Mouse (Mus musculus) liver, adult 2 months (tissue): ENCODE data around the gene Kcnn3. TPM values are rescaled to one million over a fixed set of nuclear protein-coding genes. Genes with fewer than 3 reads are reported as not detected.

Experiments used
- DNase-seq: peaks from one replicate; pipeline ENCODE4 v3.0.0-alpha.2; 2011; ENCODE audit warnings: low read depth, low spot score; ENCODE audit errors: extremely low read depth
- H3K27ac ChIP-seq: fragments of 200-500 bp; replicated peaks from 2 replicates; pipeline ENCODE4 v1.5.1; 2012; ENCODE audit warnings: low read depth, mild to moderate bottlenecking, control low read depth, inconsistent platforms, low read length; ENCODE audit not compliant: insufficient read depth
- H3K27me3 ChIP-seq: fragments of 200-500 bp; 2 replicates; pipeline ENCODE4 v1.6.1; 2012; ENCODE audit warnings: mild to moderate bottlenecking, moderate library complexity, low read length, inconsistent platforms; ENCODE audit not compliant: control insufficient read depth, insufficient read depth
- H3K36me3 ChIP-seq: fragments of 200-500 bp; 2 replicates; pipeline ENCODE4 v1.6.1; 2012; ENCODE audit warnings: low read length, inconsistent platforms; ENCODE audit not compliant: control insufficient read depth, insufficient read depth
- H3K4me1 ChIP-seq: fragments of 200-500 bp; 2 replicates; pipeline ENCODE4 v1.6.1; 2011; ENCODE audit warnings: low read length; ENCODE audit not compliant: control insufficient read depth, insufficient read depth
- H3K4me3 ChIP-seq: fragments of 200-500 bp; 2 replicates; pipeline ENCODE4 v1.5.1; 2011; ENCODE audit warnings: low read depth, mild to moderate bottlenecking, control low read depth, low read length, moderate library complexity; ENCODE audit not compliant: insufficient read depth
- H3K79me2 ChIP-seq: fragments of 200-500 bp; 2 replicates; pipeline ENCODE4 v1.6.1; 2012; ENCODE audit warnings: inconsistent platforms, mild to moderate bottlenecking, low read length, moderate library complexity; ENCODE audit not compliant: control insufficient read depth, insufficient read depth
- H3K9ac ChIP-seq: fragments of 200-500 bp; 2 replicates; pipeline ENCODE4 v1.6.1; 2012; ENCODE audit warnings: low read depth, mild to moderate bottlenecking, control low read depth, inconsistent platforms, low read length
- CTCF ChIP-seq: fragments of 200-500 bp; IDR thresholded peaks from 2 replicates; pipeline ENCODE4 v1.5.1; 2011; ENCODE audit warnings: low read depth, low read length, control low read depth
- POLR2A ChIP-seq: fragments of 200-500 bp; IDR thresholded peaks from 2 replicates; pipeline ENCODE4 v1.6.1; 2011; ENCODE audit warnings: low read length, control low read depth; ENCODE audit not compliant: insufficient read depth; ENCODE audit errors: extremely low read depth
- WGBS: fragments of 180-500 bp; shearing (Covaris S2); methylation state at CpG from one replicate; pipeline ENCODE4 v1.1.7; 2018; 5-methylcytosine and 5-hydroxymethylcytosine counted together
- polyA plus RNA-seq: library from polyadenylated mRNA; depleted of rRNA; stranded (reverse); fragments of >200 nt; gene quantifications from 2 replicates; pipeline ENCODE4 v1.2.3, GENCODE M21; 2012
- total RNA-seq: library from RNA; depleted of rRNA; stranded (reverse); fragments of >200 nt; gene quantifications from 2 replicates; pipeline ENCODE4 v1.2.3, GENCODE M21; 2014

Kcnn3 gene
- total and polyA plus RNA-seq, 2 experiments, result under 0.01 to 0.06 TPM

- no peak overlapping the region for H3K4me3 ChIP-seq
- no peaks in the 10 kb centered on the region for H3K36me3 ChIP-seq
- no peaks in the 10 kb centered on the region for H3K79me2 ChIP-seq
- no peak overlapping the region for H3K9ac ChIP-seq
- no peaks in the 10 kb centered on the region for H3K4me1 ChIP-seq
- 70% methylated on average over 9 of the region's 9 CpGs for WGBS
- DNase-seq, result no peak
- H3K27me3 ChIP-seq, result no peaks in the 10 kb centered on the region
- no peak for TF ChIP-seq POLR2A
- no peak for TF ChIP-seq CTCF
- no peak overlapping the region for H3K27ac ChIP-seq
These were observed 171.8 kb downstream of the Kcnn3 start for GRCm38 (mm10) chr3:89691776-89692175.

- no peaks in the 10 kb centered on the region for H3K4me1 ChIP-seq
- no peak for TF ChIP-seq POLR2A
- no peak for TF ChIP-seq CTCF
- no peaks in the 10 kb centered on the region for H3K27me3 ChIP-seq
- 84% methylated on average over 12 of the region's 12 CpGs for WGBS
- no peak overlapping the region for H3K9ac ChIP-seq
- DNase-seq, result no peak
- H3K4me3 ChIP-seq, result no peak overlapping the region
- no peaks in the 10 kb centered on the region for H3K36me3 ChIP-seq
- no peaks in the 10 kb centered on the region for H3K79me2 ChIP-seq
- no peak overlapping the region for H3K27ac ChIP-seq
These were observed 176.3 kb downstream of the Kcnn3 start for GRCm38 (mm10) chr3:89696152-89696821.

- H3K4me3 ChIP-seq, result no peak overlapping the region
- H3K9ac ChIP-seq, result no peak overlapping the region
- TF ChIP-seq CTCF (no peak), POLR2A (no peak)
- no peak for DNase-seq
- 83% methylated on average over 1 of the region's 1 CpGs for WGBS
- no peaks in the 10 kb centered on the region for H3K4me1 ChIP-seq
- no peak overlapping the region for H3K27ac ChIP-seq
- H3K36me3 ChIP-seq, result no peaks in the 10 kb centered on the region
- no peaks in the 10 kb centered on the region for H3K79me2 ChIP-seq
- 0 out of 2 replicates have a peak, but pooled peaks cover 2% of the 10 kb centered on the region for H3K27me3 ChIP-seq
These were observed 179.0 kb downstream of the Kcnn3 start for GRCm38 (mm10) chr3:89698958-89699357.

DNA sequence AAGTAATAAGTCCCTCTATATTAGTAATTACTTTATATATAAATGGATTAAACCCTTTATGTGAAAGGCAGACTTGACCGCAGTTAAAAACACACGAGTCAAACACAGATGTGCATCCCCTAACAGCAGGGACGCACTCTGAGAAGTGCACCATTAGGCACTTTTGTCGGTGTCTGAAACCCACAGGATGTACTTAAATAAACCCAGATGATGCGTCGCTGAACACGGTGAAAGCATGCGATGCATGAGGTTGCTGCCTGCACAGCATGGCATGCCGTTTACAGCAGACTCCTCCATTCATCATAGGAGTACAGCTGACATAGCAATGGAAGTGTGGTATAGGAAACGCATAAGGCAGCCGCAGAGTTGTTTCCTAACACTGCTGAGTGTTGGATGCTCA is 180.5 kb downstream of the Kcnn3 start:
- Histone ChIP-seq H3K36me3 (no peaks in the 10 kb centered on the region), H3K4me3 (no peak overlapping the region), H3K4me1 (no peaks in the 10 kb centered on the region), H3K9ac (no peak overlapping the region), H3K27me3 (0 out of 2 replicates have a peak, but pooled peaks cover 2% of the 10 kb centered on the region), H3K27ac (no peak overlapping the region), H3K79me2 (no peaks in the 10 kb centered on the region)
- no peak for DNase-seq
- TF ChIP-seq CTCF (no peak), POLR2A (no peak)
- WGBS, result 87% methylated on average over 11 of the region's 11 CpGs

DNA sequence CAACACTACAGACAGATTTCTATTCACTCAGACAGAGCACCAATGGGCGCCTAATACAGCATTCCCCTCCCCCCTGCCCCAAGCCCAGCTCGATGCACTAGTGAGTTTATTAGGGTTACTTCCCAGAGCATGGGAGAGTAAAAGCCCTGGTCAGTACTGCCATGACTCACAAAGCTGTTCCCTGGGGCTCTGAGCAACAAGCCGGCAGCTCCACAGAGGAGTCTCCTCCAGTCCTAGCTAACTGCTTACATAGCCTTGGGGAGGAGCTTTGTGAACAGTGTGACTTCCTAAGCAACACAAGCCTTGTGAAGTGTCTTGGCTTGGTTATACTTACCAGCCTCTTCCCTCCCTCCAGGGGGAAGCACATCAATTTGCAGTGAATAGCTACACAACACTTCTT is 183.6 kb downstream of the Kcnn3 start:
- Histone ChIP-seq H3K4me1 (no peaks in the 10 kb centered on the region), H3K4me3 (no peak overlapping the region), H3K36me3 (no peaks in the 10 kb centered on the region), H3K27me3 (0 out of 2 replicates have a peak, but pooled peaks cover 2% of the 10 kb centered on the region), H3K9ac (no peak overlapping the region), H3K79me2 (no peaks in the 10 kb centered on the region), H3K27ac (no peak overlapping the region)
- WGBS, result 62% methylated on average over 3 of the region's 3 CpGs
- TF ChIP-seq CTCF, result no peak
- no peak for TF ChIP-seq POLR2A
- no peak for DNase-seq

- Histone ChIP-seq H3K27me3 (0 out of 2 replicates have a peak, but pooled peaks cover 2% of the 10 kb centered on the region), H3K79me2 (no peaks in the 10 kb centered on the region), H3K9ac (no peak overlapping the region), H3K27ac (no peak overlapping the region), H3K4me3 (no peak overlapping the region), H3K4me1 (no peaks in the 10 kb centered on the region), H3K36me3 (no peaks in the 10 kb centered on the region)
- 78% methylated on average over 6 of the region's 6 CpGs for WGBS
- TF ChIP-seq CTCF (no peak), POLR2A (no peak)
- DNase-seq, result no peak
These were observed 184.1 kb downstream of the Kcnn3 start for GRCm38 (mm10) chr3:89704064-89704463.
